Mouse (Mus musculus): ENCODE data around the gene Tas1r2. TPM values are rescaled to one million over a fixed set of nuclear protein-coding genes. Genes with fewer than 3 reads are reported as not detected.
A peak's percentile ranks its signal among the peaks of the same experiment; 100 is the strongest.

The Tas1r2 gene
- polyA plus RNA-seq, 1 experiment from 2014 or later, result not detected

DNA sequence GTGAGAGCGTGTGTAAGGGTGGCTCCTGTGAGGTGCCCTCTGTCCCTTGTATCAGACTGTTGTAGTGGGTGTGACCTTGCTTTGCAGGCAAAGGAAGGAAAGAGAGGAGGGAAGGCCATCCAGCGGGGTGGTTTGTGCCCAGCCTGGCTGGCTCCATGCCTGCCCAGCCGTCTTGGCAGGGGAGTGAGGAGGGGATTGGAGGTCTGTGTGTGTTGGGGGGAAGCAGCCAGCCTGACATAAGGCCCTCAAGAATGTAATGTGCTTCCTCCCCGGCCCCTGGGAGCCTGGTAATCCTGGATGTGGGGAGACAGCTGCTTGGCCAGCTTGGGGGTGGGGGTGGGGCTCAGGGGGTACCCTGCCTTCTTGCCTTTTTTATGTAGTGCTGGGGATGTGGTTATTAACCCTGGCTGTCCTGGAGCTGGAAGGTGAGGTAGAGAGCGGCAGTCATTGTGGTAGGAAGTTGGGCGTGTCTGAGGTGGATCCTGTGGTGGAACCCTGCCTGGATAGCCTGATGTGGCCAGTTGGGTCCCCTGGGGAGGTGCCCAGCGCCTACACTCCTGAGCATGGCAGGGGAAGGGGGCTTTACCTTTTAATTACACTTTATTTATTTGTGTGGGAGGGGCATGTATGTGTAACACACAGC lies 36.4 kb downstream of the Tas1r2 start:
- WGBS, result 39% methylated on average over 7 of the region's 7 CpGs
- Histone ChIP-seq H3K4me1 (peaks cover 27% of the 10 kb centered on the region), H3K4me3 (no peak overlapping the region), H3K27ac (replicated peaks) (no peak overlapping the region), H3K9me3 (replicated peaks) (no peaks in the 10 kb centered on the region), H3K27me3 (ENCODE audit: low read depth, poor library complexity, severe bottlenecking) (peaks cover 68% of the 10 kb centered on the region), H3K36me3 (no peaks in the 10 kb centered on the region)
- no peak for DNase-seq (ENCODE audit: low spot score)

DNA sequence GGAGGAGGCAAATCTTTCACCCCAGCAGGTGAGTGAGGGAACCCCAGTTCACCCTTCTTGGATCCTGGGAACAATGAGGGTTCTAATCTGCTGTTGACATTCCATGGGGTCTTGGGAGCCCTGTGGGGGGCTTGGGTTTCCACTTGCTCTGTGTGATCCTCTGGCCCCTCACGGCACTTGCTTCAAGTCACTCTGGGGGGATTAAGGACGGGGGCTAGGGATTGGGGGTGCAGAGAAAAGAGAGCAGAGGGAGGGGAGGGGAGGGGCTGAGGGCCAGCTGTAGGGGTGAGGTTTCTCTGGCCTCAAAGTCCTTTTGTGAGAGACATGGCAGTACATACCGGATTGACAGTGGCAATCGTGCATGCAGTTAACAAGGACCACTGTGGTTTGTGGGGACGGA lies 40.0 kb downstream of the Tas1r2 start:
- Histone ChIP-seq H3K9me3 (replicated peaks) (no peaks in the 10 kb centered on the region), H3K4me3 (no peak overlapping the region), H3K27me3 (ENCODE audit: low read depth, poor library complexity, severe bottlenecking) (peaks cover 69% of the 10 kb centered on the region), H3K4me1 (peaks cover 32% of the 10 kb centered on the region), H3K36me3 (no peaks in the 10 kb centered on the region), H3K27ac (replicated peaks) (peak overlapping the region; percentile 7; the same call in 1 of the 2 replicates)
- no peak for DNase-seq (ENCODE audit: low spot score)
- WGBS, result 14% methylated on average over 5 of the region's 5 CpGs

DNA sequence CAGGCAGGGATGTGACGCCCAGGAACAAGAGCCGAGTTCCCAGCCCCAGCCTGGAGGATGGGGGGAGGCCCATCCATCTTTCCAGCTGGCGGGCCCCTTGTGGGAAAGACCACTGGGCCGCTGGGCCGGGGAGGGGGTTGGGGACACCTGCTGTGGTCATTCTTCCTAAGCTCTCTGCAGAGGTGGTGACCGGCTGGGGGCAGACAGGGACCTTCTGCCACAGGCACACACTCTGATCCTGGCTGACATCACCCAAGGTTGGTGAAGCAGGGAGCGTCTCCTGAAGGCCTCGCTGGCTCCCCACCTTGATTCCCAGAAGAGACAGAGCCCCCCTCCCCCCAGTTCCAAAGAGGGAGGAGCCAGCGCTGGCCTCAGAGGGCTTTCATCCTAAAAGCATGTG lies 44.4 kb downstream of the Tas1r2 start:
- Histone ChIP-seq H3K36me3 (no peaks in the 10 kb centered on the region), H3K4me1 (peaks cover 26% of the 10 kb centered on the region), H3K9me3 (replicated peaks) (no peaks in the 10 kb centered on the region), H3K27me3 (ENCODE audit: low read depth, poor library complexity, severe bottlenecking) (peaks cover 48% of the 10 kb centered on the region), H3K27ac (replicated peaks) (peak overlapping the region; percentile 59), H3K4me3 (no peak overlapping the region)
- peak; percentile 44 for DNase-seq (ENCODE audit: low spot score)
- 7% methylated on average over 9 of the region's 9 CpGs for WGBS

DNA sequence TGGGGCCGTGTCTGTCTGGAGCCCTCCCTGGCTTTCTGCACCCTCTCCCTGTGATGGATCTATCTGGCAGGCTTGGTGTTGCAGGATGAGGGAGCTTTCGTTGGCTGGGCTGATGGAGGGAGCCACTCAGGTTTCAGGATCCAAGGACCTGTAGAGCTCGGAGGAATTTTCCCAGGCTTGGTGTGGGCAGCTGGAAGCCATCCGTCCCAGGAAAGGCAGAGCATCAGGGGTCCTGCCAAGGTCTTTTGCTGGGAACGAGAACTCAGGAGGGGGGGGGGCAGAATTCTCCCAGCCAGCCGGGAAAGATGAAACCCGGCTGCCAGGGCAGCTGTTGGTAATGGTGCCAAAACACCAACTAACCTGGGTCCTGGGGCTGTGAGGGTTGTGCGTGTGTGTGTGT lies 45.3 kb downstream of the Tas1r2 start:
- WGBS, result 67% methylated on average over 8 of the region's 8 CpGs
- no peak overlapping the region for H3K27ac ChIP-seq (replicated peaks)
- no peaks in the 10 kb centered on the region for H3K36me3 ChIP-seq
- H3K9me3 ChIP-seq (replicated peaks), result no peaks in the 10 kb centered on the region
- H3K4me1 ChIP-seq, result peaks cover 17% of the 10 kb centered on the region
- DNase-seq (ENCODE audit: low spot score), result no peak
- H3K27me3 ChIP-seq (ENCODE audit: low read depth, poor library complexity, severe bottlenecking), result peaks cover 40% of the 10 kb centered on the region
- no peak overlapping the region for H3K4me3 ChIP-seq

DNA sequence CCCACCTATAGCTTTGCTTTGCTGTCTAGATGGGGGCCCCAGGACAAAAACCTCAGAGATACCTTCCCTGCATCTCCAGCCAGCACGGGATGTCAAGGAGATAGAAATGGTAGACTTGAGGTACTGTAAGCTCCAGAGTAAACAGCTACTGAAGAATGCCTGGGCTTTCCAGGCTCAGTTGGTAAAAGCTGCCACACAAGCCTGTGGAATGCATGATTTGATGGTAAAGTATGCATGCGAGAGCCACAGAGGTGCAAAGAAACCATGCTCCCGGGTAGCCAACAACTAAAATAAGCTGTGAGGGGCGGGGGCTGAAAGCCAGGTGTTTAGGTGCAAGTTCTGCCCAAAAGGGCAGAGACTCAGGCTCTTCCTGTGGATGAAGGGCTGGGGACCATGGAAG lies 49.6 kb downstream of the Tas1r2 start:
- Histone ChIP-seq H3K4me1 (peaks cover 8% of the 10 kb centered on the region), H3K4me3 (no peak overlapping the region), H3K9me3 (replicated peaks) (no peaks in the 10 kb centered on the region), H3K36me3 (no peaks in the 10 kb centered on the region), H3K27ac (replicated peaks) (no peak overlapping the region), H3K27me3 (ENCODE audit: low read depth, poor library complexity, severe bottlenecking) (peaks cover 21% of the 10 kb centered on the region)
- 68% methylated on average over 4 of the region's 4 CpGs for WGBS
- no peak for DNase-seq (ENCODE audit: low spot score)

DNA sequence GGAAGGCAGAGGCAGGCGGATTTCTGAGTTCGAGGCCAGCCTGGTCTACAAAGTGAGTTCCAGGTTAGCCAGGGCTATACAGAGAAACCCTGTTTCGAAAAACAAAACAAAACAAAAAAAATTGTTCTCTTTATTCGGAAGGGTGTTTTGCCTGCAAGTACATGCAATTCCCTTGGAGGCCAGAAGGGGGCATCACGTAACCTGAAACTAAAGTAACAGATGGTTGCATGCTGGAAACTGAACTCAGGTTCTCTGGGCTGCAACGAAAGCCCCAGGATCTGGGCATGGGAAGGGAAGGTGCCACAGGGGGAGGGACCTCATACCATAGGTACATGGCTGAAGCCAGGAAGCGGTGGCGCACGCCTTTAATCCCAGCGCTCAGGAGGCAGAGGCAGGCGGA lies 50.1 kb downstream of the Tas1r2 start:
- Histone ChIP-seq H3K9me3 (replicated peaks) (no peaks in the 10 kb centered on the region), H3K36me3 (no peaks in the 10 kb centered on the region), H3K27ac (replicated peaks) (no peak overlapping the region), H3K4me3 (no peak overlapping the region), H3K4me1 (peaks cover 2% of the 10 kb centered on the region), H3K27me3 (ENCODE audit: low read depth, poor library complexity, severe bottlenecking) (peaks cover 20% of the 10 kb centered on the region)
- DNase-seq (ENCODE audit: low spot score), result no peak
- 76% methylated on average over 11 of the region's 11 CpGs for WGBS

DNA sequence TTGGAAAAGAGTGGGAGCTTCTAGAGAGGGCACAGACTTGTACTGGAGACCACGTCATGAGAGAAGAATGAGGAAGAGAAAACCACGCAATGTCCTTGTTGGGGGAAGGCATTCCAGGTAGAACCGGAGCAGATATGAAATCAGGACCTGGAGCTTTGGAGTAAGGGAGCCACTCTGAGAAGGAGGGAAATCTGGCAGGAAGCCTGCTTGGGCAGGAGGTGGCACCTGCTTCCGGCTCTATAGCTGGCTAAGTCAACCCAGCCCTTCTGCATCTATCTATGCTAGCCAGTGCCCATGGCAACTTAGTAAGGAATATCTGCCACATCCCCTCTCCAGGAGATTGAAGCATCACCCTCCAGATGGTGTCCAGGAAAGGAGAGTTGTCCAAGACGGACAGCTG lies 52.6 kb downstream of the Tas1r2 start:
- Histone ChIP-seq H3K27me3 (ENCODE audit: low read depth, poor library complexity, severe bottlenecking) (peaks cover 30% of the 10 kb centered on the region; the same call in 1 of the 2 replicates), H3K4me3 (no peak overlapping the region), H3K27ac (replicated peaks) (no peak overlapping the region), H3K36me3 (no peaks in the 10 kb centered on the region), H3K4me1 (peaks cover 9% of the 10 kb centered on the region), H3K9me3 (replicated peaks) (no peaks in the 10 kb centered on the region)
- WGBS, result 86% methylated on average over 5 of the region's 5 CpGs
- no peak for DNase-seq (ENCODE audit: low spot score)

DNA sequence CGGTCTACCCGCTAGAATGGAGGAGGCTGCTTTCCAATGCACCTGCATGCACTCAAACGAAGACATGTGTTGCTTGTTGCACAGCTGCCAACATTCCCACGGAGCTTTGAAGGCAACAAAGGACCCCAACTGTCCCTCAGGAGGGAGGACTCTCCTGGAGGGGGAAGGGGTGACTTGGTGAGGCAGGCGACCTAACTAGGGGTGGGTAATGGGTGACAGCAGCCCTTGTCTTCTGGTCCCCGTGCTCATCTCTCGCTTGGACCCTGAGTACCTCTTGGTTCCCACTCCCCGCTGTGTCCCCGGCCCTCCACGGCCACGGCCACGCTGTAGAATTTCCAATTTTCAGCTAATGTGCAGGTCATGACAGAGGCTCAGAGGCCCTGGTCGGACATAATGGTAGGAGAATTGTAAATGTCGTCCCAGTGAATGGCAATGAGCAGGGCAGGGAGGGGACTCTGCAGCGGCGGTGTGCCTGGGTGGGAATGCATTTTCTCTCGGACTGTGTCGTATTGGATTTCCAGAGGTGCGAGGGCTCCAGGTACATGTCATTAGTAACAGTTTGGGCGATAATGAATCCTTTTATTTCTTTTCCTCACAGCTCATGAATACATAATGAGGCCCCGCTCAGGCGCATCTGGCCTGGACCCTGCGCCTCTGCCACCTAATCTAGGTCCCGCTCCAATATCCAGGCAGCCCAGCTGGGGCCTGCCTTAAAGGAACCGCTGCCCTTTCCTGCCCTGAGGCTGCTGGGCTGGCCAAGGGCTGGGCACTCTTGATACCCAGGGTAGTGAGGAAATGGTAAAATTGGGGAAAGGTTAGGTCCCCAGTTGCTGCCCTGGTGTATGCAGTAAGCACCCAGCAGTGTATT lies 57.4 kb downstream of the Tas1r2 start:
- H3K9me3 ChIP-seq (replicated peaks), result no peaks in the 10 kb centered on the region
- no peaks in the 10 kb centered on the region for H3K36me3 ChIP-seq
- 0 out of 2 replicates have a peak overlapping the region, but pooled peaks have one; percentile 2 for H3K4me3 ChIP-seq
- peaks cover 24% of the 10 kb centered on the region for H3K4me1 ChIP-seq
- WGBS, result 38% methylated on average over 25 of the region's 25 CpGs
- peaks cover 53% of the 10 kb centered on the region for H3K27me3 ChIP-seq (ENCODE audit: low read depth, poor library complexity, severe bottlenecking)
- H3K27ac ChIP-seq (replicated peaks), result peak overlapping the region; percentile 63
- no peak for DNase-seq (ENCODE audit: low spot score)

DNA sequence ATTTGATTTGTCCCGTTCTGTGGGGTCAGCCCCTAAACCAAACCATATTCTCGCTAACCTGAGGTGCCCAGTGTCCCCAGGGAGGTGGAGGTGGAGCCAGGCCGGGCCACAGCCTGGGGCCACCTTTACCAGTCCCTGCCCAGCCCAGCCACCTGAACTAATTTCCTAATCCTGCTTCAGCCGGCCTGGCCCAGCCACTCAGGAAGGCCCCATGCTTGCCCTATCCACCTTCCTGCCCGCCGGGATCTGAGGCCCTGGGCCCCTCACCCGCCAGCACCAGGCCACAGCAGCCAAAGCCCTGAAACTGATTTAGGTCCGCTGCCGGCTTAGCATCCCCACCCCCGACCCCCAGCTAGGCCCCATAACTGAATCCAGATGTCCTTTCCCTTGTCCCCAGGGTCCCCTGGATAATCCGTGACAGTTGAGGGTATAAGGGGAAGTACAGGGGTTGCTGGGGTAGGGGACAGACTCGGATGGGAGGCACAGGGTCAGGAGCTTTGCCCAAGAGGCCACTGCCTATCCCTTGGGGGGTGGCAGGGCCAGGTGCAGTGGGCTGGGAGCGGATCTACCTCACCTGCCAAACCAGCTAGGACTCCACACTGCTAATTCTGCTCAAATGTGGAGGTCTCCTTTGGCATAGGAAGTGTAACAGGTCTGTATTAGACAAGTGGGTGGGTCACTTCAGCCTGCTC lies 62.0 kb downstream of the Tas1r2 start:
- WGBS, result 29% methylated on average over 13 of the region's 13 CpGs
- H3K4me1 ChIP-seq, result peaks cover 23% of the 10 kb centered on the region
- peak overlapping the region; percentile 43; the same call in 1 of the 2 replicates for H3K27ac ChIP-seq (replicated peaks)
- peaks cover 39% of the 10 kb centered on the region for H3K27me3 ChIP-seq (ENCODE audit: low read depth, poor library complexity, severe bottlenecking)
- no peaks in the 10 kb centered on the region for H3K9me3 ChIP-seq (replicated peaks)
- no peak overlapping the region for H3K4me3 ChIP-seq
- peak; percentile 16 for DNase-seq (ENCODE audit: low spot score)
- no peaks in the 10 kb centered on the region for H3K36me3 ChIP-seq

DNA sequence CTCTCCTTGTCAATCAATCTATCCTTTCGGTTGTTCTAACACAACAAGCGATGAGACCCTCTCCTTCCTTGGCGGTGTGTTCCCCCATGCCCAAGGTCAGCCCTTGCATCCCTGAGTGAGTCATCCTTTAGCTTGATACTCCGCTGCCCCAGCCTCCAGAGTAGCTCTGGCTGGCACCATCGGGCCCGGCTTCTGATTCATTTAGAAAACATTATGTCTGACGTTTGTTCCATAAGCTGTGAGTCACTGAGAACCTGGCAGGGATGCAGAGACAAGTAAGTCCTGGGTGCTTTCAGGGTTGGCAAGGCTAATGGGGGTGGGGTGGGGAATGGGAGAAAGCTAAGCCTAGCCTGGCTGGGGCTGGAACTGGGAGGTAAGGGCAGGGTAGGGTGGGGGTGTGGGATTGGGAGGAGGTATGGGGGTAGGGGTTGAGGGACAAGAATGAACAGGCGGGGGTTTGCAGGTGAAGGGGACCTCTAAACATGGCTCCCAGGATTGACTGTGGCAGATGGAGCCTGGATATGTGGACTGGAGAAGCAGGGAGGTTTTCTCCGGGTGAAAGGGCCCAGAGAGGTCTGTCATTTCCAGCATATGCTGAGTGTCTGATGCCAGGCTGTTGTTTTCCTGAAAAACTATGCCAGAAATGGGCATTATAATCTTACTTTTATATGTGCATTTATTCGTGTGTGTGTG lies 63.3 kb downstream of the Tas1r2 start:
- Histone ChIP-seq H3K4me1 (peaks cover 13% of the 10 kb centered on the region), H3K9me3 (replicated peaks) (no peaks in the 10 kb centered on the region), H3K4me3 (no peak overlapping the region), H3K36me3 (no peaks in the 10 kb centered on the region), H3K27me3 (ENCODE audit: low read depth, poor library complexity, severe bottlenecking) (peaks cover 27% of the 10 kb centered on the region), H3K27ac (replicated peaks) (no peak overlapping the region)
- no peak for DNase-seq (ENCODE audit: low spot score)
- WGBS, result 88% methylated on average over 10 of the region's 10 CpGs

DNA sequence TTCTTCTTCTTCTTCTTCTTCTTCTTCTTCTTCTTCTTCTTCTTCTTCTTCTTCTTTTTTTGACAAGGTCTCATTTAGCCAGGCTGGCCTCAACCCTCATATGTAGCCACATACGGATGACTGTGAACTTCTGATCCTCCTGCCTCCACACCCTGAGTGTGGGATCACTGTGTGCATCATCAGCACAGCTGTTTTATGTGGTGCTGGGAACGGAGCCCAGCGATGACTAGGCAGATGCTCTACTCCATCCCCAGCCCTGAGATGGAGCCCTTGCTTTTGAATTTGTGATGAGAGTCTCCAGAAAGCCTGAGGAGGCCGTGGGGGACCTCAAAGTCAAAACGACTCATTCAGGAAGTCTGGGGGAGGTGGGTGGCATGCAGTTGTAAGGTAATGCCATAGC lies 65.6 kb downstream of the Tas1r2 start:
- Histone ChIP-seq H3K27ac (replicated peaks) (no peak overlapping the region), H3K4me3 (no peak overlapping the region), H3K36me3 (no peaks in the 10 kb centered on the region), H3K9me3 (replicated peaks) (no peaks in the 10 kb centered on the region), H3K4me1 (peaks cover 13% of the 10 kb centered on the region), H3K27me3 (ENCODE audit: low read depth, poor library complexity, severe bottlenecking) (peaks cover 16% of the 10 kb centered on the region)
- no peak for DNase-seq (ENCODE audit: low spot score)
- 85% methylated on average over 5 of the region's 5 CpGs for WGBS

Data from midbrain, embryonic 10.5 days (tissue).